Mouse (Mus musculus): Measurements from ENCODE around the gene Parvb. TPM values are rescaled to one million over a fixed set of nuclear protein-coding genes. Genes with fewer than 3 reads are reported as not detected.

Parvb gene
- polyA plus RNA-seq, 1 experiment: 103 TPM

GRCm38 (mm10) chr15:84231113-84231712 is 630 bp upstream of the Parvb start:
- TF ChIP-seq MYOD1 (IDR thresholded peaks at IDR 0.05; ENCODE audit: control insufficient read depth, insufficient read length, low read depth): no peak
- TF ChIP-seq CTCF (IDR thresholded peaks at IDR 0.05; ENCODE audit: control insufficient read depth, insufficient read depth, insufficient read length): no peak
- TF ChIP-seq USF1 (IDR thresholded peaks at IDR 0.05; ENCODE audit: low read depth): no peak
- no peak for TF ChIP-seq MYOG (IDR thresholded peaks at IDR 0.05; ENCODE audit: control insufficient read depth, extremely low read depth, insufficient read length)
- no peak for TF ChIP-seq MAX (IDR thresholded peaks at IDR 0.05)
- TF ChIP-seq CEBPB (IDR thresholded peaks at IDR 0.05; ENCODE audit: low read depth): no peak
- no peak for TF ChIP-seq FOSL1 (IDR thresholded peaks at IDR 0.05; ENCODE audit: insufficient read depth, low read length, poor library complexity, severe bottlenecking)

DNA sequence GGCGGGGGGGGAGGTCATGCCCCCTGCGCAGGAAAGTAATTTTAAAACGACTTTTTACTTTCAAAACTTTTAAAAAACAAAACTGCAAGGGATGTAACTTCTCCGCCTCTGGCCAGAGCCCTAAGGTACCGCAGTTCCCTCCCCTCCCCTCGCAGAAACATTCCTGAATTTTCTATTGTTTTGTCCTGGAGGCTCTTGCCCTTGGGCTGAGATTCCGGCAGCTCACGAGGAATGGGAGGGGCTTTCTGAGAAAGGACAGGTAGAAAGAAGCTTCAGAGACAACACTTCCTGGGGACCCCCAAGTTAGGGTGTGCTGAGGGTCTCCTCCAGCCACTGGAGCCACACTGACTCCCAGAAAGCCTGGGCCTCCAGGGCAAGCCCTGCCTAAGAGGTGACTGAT is 766 bp downstream of the Parvb start:
- H3K27me3 ChIP-seq (ENCODE audit: control insufficient read depth, insufficient read depth, insufficient read length): no peaks in the 10 kb centered on the region
- peaks cover 43% of the 10 kb centered on the region for H3K79me3 ChIP-seq (ENCODE audit: low read depth)
- H3ac ChIP-seq (ENCODE audit: control insufficient read depth, insufficient read length, low read depth): peak overlapping the region; percentile 72
- peak overlapping the region; percentile 73 for H3K4me3 ChIP-seq (ENCODE audit: insufficient read depth, poor library complexity, severe bottlenecking)
- TF ChIP-seq CTCF (IDR thresholded peaks at IDR 0.05; ENCODE audit: control insufficient read depth, insufficient read depth, insufficient read length) (no peak), MYOD1 (IDR thresholded peaks at IDR 0.05; ENCODE audit: control insufficient read depth, insufficient read length, low read depth) (no peak), FOSL1 (IDR thresholded peaks at IDR 0.05; ENCODE audit: insufficient read depth, low read length, poor library complexity, severe bottlenecking) (no peak), MYOG (IDR thresholded peaks at IDR 0.05; ENCODE audit: control insufficient read depth, extremely low read depth, insufficient read length) (no peak), CEBPB (IDR thresholded peaks at IDR 0.05; ENCODE audit: low read depth) (no peak), MAX (IDR thresholded peaks at IDR 0.05) (no peak), USF1 (IDR thresholded peaks at IDR 0.05; ENCODE audit: low read depth) (no peak)
- H3K79me2 ChIP-seq (ENCODE audit: control insufficient read depth, insufficient read depth): peaks cover 55% of the 10 kb centered on the region
- H3K36me3 ChIP-seq (ENCODE audit: control insufficient read depth, insufficient read depth): peaks cover 26% of the 10 kb centered on the region

More at GRCm38 (mm10) chr15:84231113-84231712, 630 bp upstream of the Parvb start:
- Histone ChIP-seq H3ac (ENCODE audit: control insufficient read depth, insufficient read length, low read depth) (peak overlapping the region; percentile 75), H3K27me3 (ENCODE audit: control insufficient read depth, insufficient read depth, insufficient read length) (no peaks in the 10 kb centered on the region), H3K79me3 (ENCODE audit: low read depth) (peaks cover 29% of the 10 kb centered on the region), H3K36me3 (ENCODE audit: control insufficient read depth, insufficient read depth) (peaks cover 12% of the 10 kb centered on the region), H3K79me2 (ENCODE audit: control insufficient read depth, insufficient read depth) (peaks cover 41% of the 10 kb centered on the region), H3K4me3 (ENCODE audit: insufficient read depth, poor library complexity, severe bottlenecking) (peak overlapping the region; percentile 73)

DNA sequence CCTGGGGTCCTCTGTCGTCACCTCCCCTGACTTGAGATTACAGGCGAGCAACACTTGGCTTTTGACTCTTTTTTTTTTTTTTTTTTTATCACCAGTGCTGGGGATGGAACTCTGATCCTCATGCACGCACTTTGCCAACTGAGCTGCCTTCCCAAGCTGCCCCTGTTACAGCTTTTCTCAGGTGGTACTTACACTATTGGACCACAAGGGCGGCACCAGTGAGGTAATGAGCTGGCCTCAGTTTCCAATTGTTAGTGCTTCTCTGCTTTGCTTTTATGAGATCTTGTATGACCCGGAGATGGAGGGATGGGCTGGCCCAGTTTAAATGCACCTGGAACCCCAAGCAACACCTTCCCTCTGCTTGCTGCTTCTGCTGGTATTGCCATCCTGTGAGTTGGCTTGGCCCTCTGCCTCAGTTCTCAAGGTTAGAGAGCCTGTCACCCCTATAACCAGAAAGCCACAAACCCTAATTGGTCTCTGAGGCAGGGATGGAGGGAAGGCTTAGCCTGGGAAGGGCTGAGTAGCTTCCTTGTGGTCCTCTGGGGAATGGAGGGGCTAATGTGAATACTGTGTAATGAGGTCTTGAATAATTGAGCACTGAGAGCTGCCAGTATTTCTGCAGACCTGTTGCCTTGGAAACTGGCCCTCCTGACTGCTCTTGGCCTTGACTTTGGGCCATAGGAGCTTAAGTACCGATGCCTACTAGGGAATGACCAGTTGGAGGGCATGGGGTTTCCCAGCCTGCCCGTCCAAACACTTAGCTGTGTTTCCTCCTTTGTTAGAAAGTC is 3.1 kb downstream of the Parvb start:
- Histone ChIP-seq H3K27me3 (ENCODE audit: control insufficient read depth, insufficient read depth, insufficient read length) (no peaks in the 10 kb centered on the region), H3K79me2 (ENCODE audit: control insufficient read depth, insufficient read depth) (peaks cover 79% of the 10 kb centered on the region), H3K79me3 (ENCODE audit: low read depth) (peaks cover 67% of the 10 kb centered on the region), H3K4me3 (ENCODE audit: insufficient read depth, poor library complexity, severe bottlenecking) (no peak overlapping the region), H3ac (ENCODE audit: control insufficient read depth, insufficient read length, low read depth) (peak overlapping the region; percentile 51), H3K36me3 (ENCODE audit: control insufficient read depth, insufficient read depth) (peaks cover 45% of the 10 kb centered on the region)
- TF ChIP-seq FOSL1 (IDR thresholded peaks at IDR 0.05; ENCODE audit: insufficient read depth, low read length, poor library complexity, severe bottlenecking) (no peak), MYOD1 (IDR thresholded peaks at IDR 0.05; ENCODE audit: control insufficient read depth, insufficient read length, low read depth) (no peak), CTCF (IDR thresholded peaks at IDR 0.05; ENCODE audit: control insufficient read depth, insufficient read depth, insufficient read length) (no peak), MYOG (IDR thresholded peaks at IDR 0.05; ENCODE audit: control insufficient read depth, extremely low read depth, insufficient read length) (no peak)

GRCm38 (mm10) chr15:84235646-84236045 is 3.8 kb downstream of the Parvb start:
- Histone ChIP-seq H3K79me3 (ENCODE audit: low read depth) (peaks cover 73% of the 10 kb centered on the region), H3K36me3 (ENCODE audit: control insufficient read depth, insufficient read depth) (peaks cover 49% of the 10 kb centered on the region), H3K4me3 (ENCODE audit: insufficient read depth, poor library complexity, severe bottlenecking) (no peak overlapping the region), H3ac (ENCODE audit: control insufficient read depth, insufficient read length, low read depth) (no peak overlapping the region), H3K27me3 (ENCODE audit: control insufficient read depth, insufficient read depth, insufficient read length) (no peaks in the 10 kb centered on the region), H3K79me2 (ENCODE audit: control insufficient read depth, insufficient read depth) (peaks cover 85% of the 10 kb centered on the region)
- TF ChIP-seq CTCF (IDR thresholded peaks at IDR 0.05; ENCODE audit: control insufficient read depth, insufficient read depth, insufficient read length): no peak
- TF ChIP-seq MAX (IDR thresholded peaks at IDR 0.05): peak; percentile 89
- no peak for TF ChIP-seq CEBPB (IDR thresholded peaks at IDR 0.05; ENCODE audit: low read depth)
- no peak for TF ChIP-seq MYOG (IDR thresholded peaks at IDR 0.05; ENCODE audit: control insufficient read depth, extremely low read depth, insufficient read length)
- TF ChIP-seq FOSL1 (IDR thresholded peaks at IDR 0.05; ENCODE audit: insufficient read depth, low read length, poor library complexity, severe bottlenecking): peak; percentile 82
- TF ChIP-seq MYOD1 (IDR thresholded peaks at IDR 0.05; ENCODE audit: control insufficient read depth, insufficient read length, low read depth): peak; percentile 60
- peak; percentile 86 for TF ChIP-seq USF1 (IDR thresholded peaks at IDR 0.05; ENCODE audit: low read depth)

- H3K79me3 ChIP-seq (ENCODE audit: low read depth): peaks cover 84% of the 10 kb centered on the region
- no peak overlapping the region for H3K4me3 ChIP-seq (ENCODE audit: insufficient read depth, poor library complexity, severe bottlenecking)
- H3K36me3 ChIP-seq (ENCODE audit: control insufficient read depth, insufficient read depth): peaks cover 73% of the 10 kb centered on the region
- peaks cover 91% of the 10 kb centered on the region for H3K79me2 ChIP-seq (ENCODE audit: control insufficient read depth, insufficient read depth)
- H3K27me3 ChIP-seq (ENCODE audit: control insufficient read depth, insufficient read depth, insufficient read length): no peaks in the 10 kb centered on the region
- TF ChIP-seq MAX (IDR thresholded peaks at IDR 0.05) (no peak), CTCF (IDR thresholded peaks at IDR 0.05; ENCODE audit: control insufficient read depth, insufficient read depth, insufficient read length) (no peak), CEBPB (IDR thresholded peaks at IDR 0.05; ENCODE audit: low read depth) (no peak), MYOD1 (IDR thresholded peaks at IDR 0.05; ENCODE audit: control insufficient read depth, insufficient read length, low read depth) (no peak), FOSL1 (IDR thresholded peaks at IDR 0.05; ENCODE audit: insufficient read depth, low read length, poor library complexity, severe bottlenecking) (no peak), USF1 (IDR thresholded peaks at IDR 0.05; ENCODE audit: low read depth) (no peak), MYOG (IDR thresholded peaks at IDR 0.05; ENCODE audit: control insufficient read depth, extremely low read depth, insufficient read length) (no peak)
- no peak overlapping the region for H3ac ChIP-seq (ENCODE audit: control insufficient read depth, insufficient read length, low read depth)
Observed at GRCm38 (mm10) chr15:84238552-84238951, 6.7 kb downstream of the Parvb start.

Data from C2C12 (cell line).